Comparison of ENCODE assay signal across 15 mouse cellular contexts in genomic region chrX:99185081-99185596, GRCm38 (mm10). TPM values are rescaled to one million over a fixed set of nuclear protein-coding genes. Genes with fewer than 3 reads are reported as not detected.
A peak's percentile ranks its signal among the peaks of the same experiment; 100 is the strongest.
DNase-seq lines count a peak whose midpoint lies in the region; ATAC-seq and TF ChIP-seq lines count a peak whose summit lies in the region.
"Had no signal": no experiment of that assay in that cellular context is flagged by ENCODE, and none has a peak within 500 bp of the region (broad histone marks: within the 10 kb centered on the region; RNA-seq: fewer than 3 reads in every experiment).

No protein-coding gene starts in this region.

- H3K9ac ChIP-seq in midbrain, embryonic 13.5 days (replicated peaks) = no peak overlapping the region
- H3K9ac ChIP-seq in midbrain, postnatal 0 days (replicated peaks; ENCODE audit: low read length, poor library complexity, severe bottlenecking) = no peak overlapping the region
- H3K9ac ChIP-seq in embryonic facial prominence, embryonic 15.5 days = no peak overlapping the region
- no peak overlapping the region for H3K9ac ChIP-seq in forebrain, embryonic 14.5 days (ENCODE audit: low read length)
- H3K9ac ChIP-seq in lung, postnatal 0 days (replicated peaks; ENCODE audit: low read depth) = no peak overlapping the region
- H3K9ac ChIP-seq: limb, embryonic 15.5 days; lung, embryonic 15.5 days had no signal

- H3K27me3 ChIP-seq in midbrain, embryonic 13.5 days = peaks cover 52% of the 10 kb centered on the region; the same call in 1 of the 2 replicates
- H3K27me3 ChIP-seq in midbrain, postnatal 0 days (ENCODE audit: insufficient read depth, low read length) = peaks cover 9% of the 10 kb centered on the region; the same call in 1 of the 2 replicates
- peaks cover 10% of the 10 kb centered on the region; the same call in 1 of the 2 replicates for H3K27me3 ChIP-seq in embryonic facial prominence, embryonic 15.5 days
- H3K27me3 ChIP-seq in forebrain, embryonic 14.5 days (replicated peaks; ENCODE audit: control insufficient read depth, insufficient read depth, low read length) = no peaks in the 10 kb centered on the region
- H3K27me3 ChIP-seq in lung, postnatal 0 days (replicated peaks; ENCODE audit: insufficient read depth, low read length) = no peaks in the 10 kb centered on the region

- H3K4me2 ChIP-seq in midbrain, embryonic 13.5 days (replicated peaks) = no peak overlapping the region
- H3K4me2 ChIP-seq in midbrain, postnatal 0 days (ENCODE audit: low read depth, low read length, poor library complexity, severe bottlenecking) = no peak overlapping the region
- no peak overlapping the region for H3K4me2 ChIP-seq in embryonic facial prominence, embryonic 15.5 days (replicated peaks)
- no peak overlapping the region for H3K4me2 ChIP-seq in forebrain, embryonic 14.5 days (ENCODE audit: low read length)
- no peak overlapping the region for H3K4me2 ChIP-seq in lung, postnatal 0 days (replicated peaks; ENCODE audit: low read depth, low read length)
- H3K4me2 ChIP-seq: limb, embryonic 15.5 days; lung, embryonic 15.5 days had no signal

- H3K27ac ChIP-seq in midbrain, embryonic 13.5 days = no peak overlapping the region
- no peak overlapping the region for H3K27ac ChIP-seq in midbrain, postnatal 0 days (ENCODE audit: low read depth, low read length)
- H3K27ac ChIP-seq in embryonic facial prominence, embryonic 15.5 days (replicated peaks) = no peak overlapping the region
- peak overlapping the region; percentile 69; the same call in 1 of the 2 replicates for H3K27ac ChIP-seq in forebrain, embryonic 14.5 days (ENCODE audit: low read depth, low read length)
- no peak overlapping the region for H3K27ac ChIP-seq in lung, postnatal 0 days (ENCODE audit: low read length)
- H3K27ac ChIP-seq: limb, embryonic 15.5 days; lung, embryonic 15.5 days had no signal

- no peak for TF ChIP-seq CTCF in midbrain, postnatal 0 days (IDR thresholded peaks at IDR 0.05)
- TF ChIP-seq CTCF in lung, postnatal 0 days (IDR thresholded peaks at IDR 0.05) = no peak

- no peaks in the 10 kb centered on the region for H3K9me3 ChIP-seq in midbrain, embryonic 13.5 days
- no peaks in the 10 kb centered on the region for H3K9me3 ChIP-seq in midbrain, postnatal 0 days (ENCODE audit: low read length)
- no peaks in the 10 kb centered on the region for H3K9me3 ChIP-seq in embryonic facial prominence, embryonic 15.5 days (replicated peaks)
- H3K9me3 ChIP-seq in forebrain, embryonic 14.5 days (replicated peaks; ENCODE audit: control insufficient read depth, low read length) = no peaks in the 10 kb centered on the region
- H3K9me3 ChIP-seq in lung, postnatal 0 days (ENCODE audit: low read length) = no peaks in the 10 kb centered on the region
- H3K9me3 ChIP-seq: limb, embryonic 15.5 days; lung, embryonic 15.5 days had no signal

- no peak overlapping the region for H3K4me3 ChIP-seq in midbrain, embryonic 13.5 days (replicated peaks)
- no peak overlapping the region for H3K4me3 ChIP-seq in midbrain, postnatal 0 days (ENCODE audit: low read depth, low read length)
- no peak overlapping the region for H3K4me3 ChIP-seq in embryonic facial prominence, embryonic 15.5 days (replicated peaks)
- H3K4me3 ChIP-seq in forebrain, embryonic 14.5 days (ENCODE audit: low read depth, low read length) = no peak overlapping the region
- H3K4me3 ChIP-seq in lung, postnatal 0 days (ENCODE audit: low read depth, low read length) = no peak overlapping the region
- H3K4me3 ChIP-seq: limb, embryonic 15.5 days; lung, embryonic 15.5 days had no signal

- no peak for DNase-seq in midbrain, postnatal 0 days (ENCODE audit: low spot score)
- peak; percentile 81 for DNase-seq in forebrain, embryonic 14.5 days (ENCODE audit: low spot score)
- DNase-seq in retina, embryonic 14.5 days (ENCODE audit: low spot score) = peak; percentile 71
- no peak for DNase-seq in lung, postnatal 0 days (ENCODE audit: low spot score)
- no peak for DNase-seq in lung, postnatal 25 days (ENCODE audit: low spot score)
- DNase-seq: cerebellum, adult 9-10 months; embryo, embryonic 11 days; heart, postnatal 14 days; right cerebral cortex, postnatal 4 days; thymus, adult 2 months had no signal

- 47% methylated on average over 9 of the region's 9 CpGs for WGBS in midbrain, embryonic 13.5 days
- WGBS in midbrain, postnatal 0 days = 32% methylated on average over 5 of the region's 9 CpGs
- 59% methylated on average over 9 of the region's 9 CpGs for WGBS in embryonic facial prominence, embryonic 15.5 days
- 30% methylated on average over 8 of the region's 9 CpGs for WGBS in forebrain, embryonic 14.5 days
- 69% methylated on average over 9 of the region's 9 CpGs for WGBS in lung, postnatal 0 days

- no peak for TF ChIP-seq EP300 in lung, postnatal 0 days (IDR thresholded peaks at IDR 0.05)

- ATAC-seq in midbrain, embryonic 13.5 days = peak; percentile 44
- ATAC-seq in midbrain, postnatal 0 days (ENCODE audit: low FRiP score) = no peak
- ATAC-seq in embryonic facial prominence, embryonic 15.5 days (ENCODE audit: insufficient number of reproducible peaks, low FRiP score, low TSS enrichment, low read depth) = peak; percentile 54; the same call in 1 of the 2 replicates
- ATAC-seq in forebrain, embryonic 14.5 days = peak; percentile 78
- ATAC-seq in lung, postnatal 0 days = no peak
- ATAC-seq: intestine, postnatal 0 days had no signal

- H3K36me3 ChIP-seq in midbrain, embryonic 13.5 days = no peaks in the 10 kb centered on the region
- H3K36me3 ChIP-seq in midbrain, postnatal 0 days (ENCODE audit: insufficient read depth, low read length) = no peaks in the 10 kb centered on the region
- H3K36me3 ChIP-seq in embryonic facial prominence, embryonic 15.5 days = no peaks in the 10 kb centered on the region
- H3K36me3 ChIP-seq in forebrain, embryonic 14.5 days (ENCODE audit: control insufficient read depth, insufficient read depth, low read length) = no peaks in the 10 kb centered on the region
- no peaks in the 10 kb centered on the region for H3K36me3 ChIP-seq in lung, postnatal 0 days (ENCODE audit: insufficient read depth, low read length)
- H3K36me3 ChIP-seq: limb, embryonic 15.5 days; lung, embryonic 15.5 days had no signal

- 0 out of 2 replicates have a peak, but pooled peaks cover 4% of the 10 kb centered on the region for H3K4me1 ChIP-seq in midbrain, embryonic 13.5 days (replicated peaks)
- no peaks in the 10 kb centered on the region for H3K4me1 ChIP-seq in midbrain, postnatal 0 days (ENCODE audit: insufficient read depth, low read length)
- no peaks in the 10 kb centered on the region for H3K4me1 ChIP-seq in embryonic facial prominence, embryonic 15.5 days
- H3K4me1 ChIP-seq in forebrain, embryonic 14.5 days (ENCODE audit: control insufficient read depth, insufficient read depth, low read length) = peaks cover 5% of the 10 kb centered on the region; the same call in 1 of the 2 replicates
- no peaks in the 10 kb centered on the region for H3K4me1 ChIP-seq in lung, postnatal 0 days (ENCODE audit: insufficient read depth, low read depth, low read length)
- H3K4me1 ChIP-seq: lung, embryonic 15.5 days had no signal

RNA-seq across cellular contexts. Expression of gene Efnb1, which starts 49.2 kb away (rescaled TPM):
- 24.1 and 36.5 TPM in 2 replicates for polyA plus RNA-seq in midbrain, embryonic 13.5 days (2015; fragmentation: Nextera tagmentation; extraction: Ambion mirVana)
- 18.0 and 22.4 TPM in 2 replicates for total RNA-seq in midbrain, postnatal 0 days (2014; rRNA removed)
- 12.0 and 13.6 TPM in 2 replicates for polyA plus RNA-seq in midbrain, postnatal 0 days (2015; fragmentation: Nextera tagmentation; extraction: Ambion mirVana)
- polyA plus RNA-seq in embryonic facial prominence, embryonic 15.5 days (2015; fragmentation: Nextera tagmentation; extraction: Ambion mirVana) = 52.8 and 55.7 TPM in 2 replicates
- 44.4 and 46.5 TPM in 2 replicates for polyA plus RNA-seq in forebrain, embryonic 14.5 days (2014; fragmentation: Nextera tagmentation; extraction: Ambion mirVana)
- polyA plus RNA-seq in lung, postnatal 0 days (2015; fragmentation: Nextera tagmentation; extraction: Ambion mirVana) = 45.6 and 53.0 TPM in 2 replicates

Comparison
In these comparisons a context has a peak if more than half of its experiments do, and no peak if none do; other contexts are left out.
1. ATAC-seq: peak in midbrain, embryonic 13.5 days (single experiment), embryonic facial prominence, embryonic 15.5 days (single experiment) and forebrain, embryonic 14.5 days (single experiment); none in midbrain, postnatal 0 days (single experiment) and lung, postnatal 0 days (single experiment).
2. DNase-seq: peak in forebrain, embryonic 14.5 days (single experiment) and retina, embryonic 14.5 days (single experiment); none in midbrain, postnatal 0 days (single experiment), lung, postnatal 0 days (single experiment) and lung, postnatal 25 days (single experiment).